Mouse (Mus musculus): ENCODE measurements around the gene Sptbn1.

Sptbn1 gene

GRCm38 (mm10) chr11:30147882-30148281, 120.1 kb downstream of the Sptbn1 start:
- in situ Hi-C loops (cut with MboI; ENCODE audit: low sequenced_read_pairs) = no loop called here

GRCm38 (mm10) chr11:30143090-30143489, 124.9 kb downstream of the Sptbn1 start:
- in situ Hi-C loops (cut with MboI; ENCODE audit: low sequenced_read_pairs) = no loop called here

DNA sequence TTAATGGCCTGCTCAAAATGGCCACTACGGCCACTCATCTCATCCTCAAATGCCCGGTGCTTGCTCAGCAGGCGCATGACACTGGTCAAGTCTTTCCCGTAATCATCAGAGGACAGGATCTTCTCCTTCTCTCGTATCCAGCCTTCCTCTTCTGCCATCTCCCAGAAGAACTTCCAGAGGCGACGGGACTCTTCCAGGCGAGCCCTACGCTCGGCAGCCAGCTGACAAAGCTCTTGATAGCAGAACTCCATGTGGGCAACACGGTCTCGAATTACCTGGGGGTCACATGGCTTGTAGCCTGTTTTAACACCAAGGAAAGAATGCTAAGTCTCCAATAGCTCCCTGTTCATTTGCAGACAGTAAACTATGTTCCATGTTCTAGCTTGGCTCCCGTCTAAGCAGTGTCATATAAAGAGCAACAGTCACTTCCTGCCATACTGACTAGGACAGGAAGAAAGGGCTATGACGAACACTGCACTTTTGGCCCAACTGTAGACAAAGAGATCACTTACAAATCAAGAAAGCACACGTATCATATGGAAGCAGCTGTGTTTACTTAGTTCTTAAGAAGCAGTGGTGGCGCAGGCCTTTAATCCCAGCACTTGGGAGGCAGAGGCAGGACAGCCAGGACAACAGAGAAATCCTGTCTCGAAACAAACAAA, 128.7 kb downstream of the Sptbn1 start:
- in situ Hi-C loops (cut with MboI; ENCODE audit: low sequenced_read_pairs) = no loop called here

DNA sequence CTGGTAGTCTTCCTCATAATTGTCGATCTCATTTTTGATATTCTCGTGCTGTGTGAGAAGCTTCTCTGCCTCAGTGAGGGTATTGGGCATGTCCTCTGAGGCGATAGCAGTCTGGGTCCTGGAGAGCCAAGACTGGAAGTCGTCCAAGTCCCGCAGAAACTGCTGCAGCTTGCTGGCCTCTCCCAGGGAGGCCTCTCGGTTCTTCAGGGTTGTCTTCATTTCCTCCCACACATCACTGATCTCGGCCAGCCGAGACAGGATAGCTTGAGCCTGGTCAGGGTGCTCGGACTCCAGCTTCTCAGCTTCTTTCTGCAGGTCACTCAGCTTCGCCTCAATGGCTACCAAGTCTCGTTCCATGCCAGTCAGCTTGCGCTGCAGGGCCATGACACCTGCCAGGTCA, 130.9 kb downstream of the Sptbn1 start:
- in situ Hi-C loops (cut with MboI; ENCODE audit: low sequenced_read_pairs) = no loop called here

DNA sequence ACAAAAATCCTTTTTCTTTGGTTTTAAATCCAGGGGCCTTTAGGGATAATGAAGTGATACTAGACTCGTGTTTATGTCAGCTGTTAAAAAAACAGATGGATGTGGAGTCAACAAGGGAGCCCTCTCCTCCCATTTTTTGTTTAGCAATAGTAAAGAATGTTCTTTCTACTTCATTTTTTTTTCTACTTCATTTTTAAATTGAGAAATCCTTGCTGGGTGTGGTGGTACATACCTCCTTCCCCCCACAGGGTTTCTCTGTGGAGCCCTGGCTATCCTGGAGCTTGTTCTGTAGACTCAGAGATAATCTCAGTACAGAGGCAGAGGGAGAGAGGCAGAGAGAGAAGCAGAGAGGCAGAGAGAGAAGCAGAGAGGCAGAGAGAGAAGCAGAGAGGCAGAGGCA, 133.9 kb downstream of the Sptbn1 start:
- in situ Hi-C loops (cut with MboI; ENCODE audit: low sequenced_read_pairs) = no loop called here

GRCm38 (mm10) chr11:30132581-30132980, 135.4 kb downstream of the Sptbn1 start:
- in situ Hi-C loops (cut with MboI; ENCODE audit: low sequenced_read_pairs) = no loop called here

- in situ Hi-C loops (cut with MboI; ENCODE audit: low sequenced_read_pairs) = no loop called here
These were observed 136.3 kb downstream of the Sptbn1 start for GRCm38 (mm10) chr11:30131640-30132039.

DNA sequence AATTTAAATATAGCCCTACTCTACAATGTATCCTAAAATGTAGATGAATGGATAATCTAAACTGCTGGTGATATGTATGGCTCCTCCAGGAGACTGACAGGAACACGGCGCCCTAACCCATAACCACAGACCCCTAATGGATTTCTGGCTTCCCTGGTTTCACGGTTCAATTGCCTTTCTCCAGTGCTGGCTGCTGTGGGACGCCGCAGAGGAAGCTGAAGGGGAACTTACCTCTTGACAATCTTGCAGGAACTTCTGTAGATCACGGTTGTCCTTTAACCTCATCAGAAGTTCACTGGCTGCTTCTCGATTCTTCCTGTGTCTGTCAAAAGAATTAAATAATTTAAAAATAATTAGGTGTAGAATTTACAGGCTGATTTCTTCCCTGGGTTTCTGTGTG, 138.6 kb downstream of the Sptbn1 start:
- in situ Hi-C loops (cut with MboI; ENCODE audit: low sequenced_read_pairs) = no loop called here

DNA sequence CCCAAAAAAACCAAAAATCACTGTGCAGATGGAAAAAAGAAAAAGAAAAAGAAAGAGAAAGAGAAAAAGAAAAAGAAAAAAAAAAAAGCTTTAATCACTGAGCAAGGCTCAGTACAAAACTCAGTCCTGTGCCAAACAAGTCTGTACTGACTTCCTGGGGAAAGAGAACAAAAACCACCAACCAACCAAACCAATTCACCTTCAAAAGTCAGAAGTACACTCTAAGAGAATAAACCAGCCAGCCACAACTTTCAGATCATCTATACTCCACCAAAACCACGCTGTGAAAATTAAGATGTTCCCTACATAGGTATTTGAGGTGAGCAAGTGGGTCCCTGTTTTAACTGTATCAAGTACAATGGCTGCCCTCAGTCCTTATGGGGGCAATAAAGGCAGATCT, 141.1 kb downstream of the Sptbn1 start:
- in situ Hi-C loops (cut with MboI; ENCODE audit: low sequenced_read_pairs) = no loop called here

- in situ Hi-C loops (cut with MboI; ENCODE audit: low sequenced_read_pairs) = no loop called here
These were observed 149.9 kb downstream of the Sptbn1 start for GRCm38 (mm10) chr11:30118038-30118437.

DNA sequence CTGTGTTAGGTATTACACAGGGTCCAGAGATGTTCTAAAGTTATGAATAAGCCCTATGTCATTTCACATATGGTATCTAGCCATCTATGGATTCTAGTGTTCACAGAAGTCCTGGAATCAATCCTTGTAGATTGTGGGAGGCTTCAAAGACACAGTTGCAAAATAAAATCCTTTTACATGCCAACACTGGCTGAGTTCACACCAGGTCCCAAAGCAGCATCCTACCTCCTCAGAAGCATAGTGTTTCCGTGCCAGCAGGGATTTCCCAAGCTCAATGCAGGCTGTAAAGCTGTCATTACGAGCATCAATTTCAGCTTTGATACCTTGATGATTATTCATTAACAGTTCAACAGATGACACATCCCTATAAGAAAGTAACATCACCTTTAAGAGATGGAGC, 154.3 kb downstream of the Sptbn1 start:
- in situ Hi-C loops (cut with MboI; ENCODE audit: low sequenced_read_pairs) = no loop called here

GRCm38 (mm10) chr11:30110634-30111033, 157.3 kb downstream of the Sptbn1 start:
- in situ Hi-C loops (cut with MboI; ENCODE audit: low sequenced_read_pairs) = no loop called here

- in situ Hi-C loops (cut with MboI; ENCODE audit: low sequenced_read_pairs) = loop anchor here (10.0 kb wide), 1 partner anchor 121 kb away; no protein-coding TSS in a partner anchor
These were observed 163.8 kb downstream of the Sptbn1 start for GRCm38 (mm10) chr11:30104177-30104576.

GRCm38 (mm10) chr11:30102594-30102993, 165.4 kb downstream of the Sptbn1 start:
- in situ Hi-C loops (cut with MboI; ENCODE audit: low sequenced_read_pairs) = loop anchor here (10.0 kb wide), 1 partner anchor 122 kb away; no protein-coding TSS in a partner anchor

- in situ Hi-C loops (cut with MboI; ENCODE audit: low sequenced_read_pairs) = loop anchor here (10.0 kb wide), 1 partner anchor 123 kb away; no protein-coding TSS in a partner anchor
These were observed 166.2 kb downstream of the Sptbn1 start for GRCm38 (mm10) chr11:30101796-30102195.

DNA sequence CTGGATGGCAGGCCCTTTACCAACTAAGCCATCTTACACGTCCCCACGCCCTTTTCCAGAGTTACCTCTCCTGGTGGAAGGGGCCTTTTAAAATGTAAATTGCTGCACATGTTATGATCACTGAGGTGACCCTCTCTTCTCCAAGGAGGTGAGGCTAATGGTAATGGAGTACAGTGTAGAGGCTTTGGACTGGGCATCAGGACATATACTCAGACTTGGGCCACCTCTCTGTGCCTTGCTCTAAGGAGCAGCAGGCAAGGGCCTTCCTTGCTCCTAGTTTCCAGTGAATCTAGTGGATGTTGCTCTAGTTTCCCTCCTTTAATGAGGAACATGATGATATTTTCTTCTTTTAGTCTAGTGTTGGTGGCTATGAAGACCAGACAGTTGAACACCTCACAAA, 166.8 kb downstream of the Sptbn1 start:
- in situ Hi-C loops (cut with MboI; ENCODE audit: low sequenced_read_pairs) = loop anchor here (10.0 kb wide), 1 partner anchor 124 kb away; no protein-coding TSS in a partner anchor

DNA sequence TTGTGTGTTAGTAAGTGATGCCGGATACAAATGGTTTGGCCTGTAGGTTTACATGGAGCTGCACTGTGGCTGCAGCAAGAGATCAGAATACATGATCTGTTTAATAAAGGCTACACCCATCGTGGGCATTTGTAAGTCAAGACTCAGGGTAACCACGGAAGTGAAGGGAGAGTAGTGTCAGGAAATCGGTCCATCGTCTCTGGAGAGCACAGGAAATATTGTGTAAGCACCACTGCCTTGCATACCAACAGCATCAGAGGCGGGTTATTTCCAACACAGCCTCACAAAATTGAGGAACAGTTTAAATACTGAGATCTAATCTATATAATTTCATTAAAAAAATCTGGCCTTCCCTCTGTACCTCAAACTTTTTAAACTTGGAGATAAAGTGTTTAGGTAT, 168.1 kb downstream of the Sptbn1 start:
- in situ Hi-C loops (cut with MboI; ENCODE audit: low sequenced_read_pairs) = loop anchor here (10.0 kb wide), 1 partner anchor 125 kb away; no protein-coding TSS in a partner anchor

GRCm38 (mm10) chr11:30095212-30095773, 172.7 kb downstream of the Sptbn1 start:
- in situ Hi-C loops (cut with MboI; ENCODE audit: low sequenced_read_pairs) = no loop called here

- in situ Hi-C loops (cut with MboI; ENCODE audit: low sequenced_read_pairs) = no loop called here
These were observed 176.1 kb downstream of the Sptbn1 start for GRCm38 (mm10) chr11:30091892-30092291.

GRCm38 (mm10) chr11:30085114-30085513, 182.9 kb downstream of the Sptbn1 start:
- in situ Hi-C loops (cut with MboI; ENCODE audit: low sequenced_read_pairs) = no loop called here

DNA sequence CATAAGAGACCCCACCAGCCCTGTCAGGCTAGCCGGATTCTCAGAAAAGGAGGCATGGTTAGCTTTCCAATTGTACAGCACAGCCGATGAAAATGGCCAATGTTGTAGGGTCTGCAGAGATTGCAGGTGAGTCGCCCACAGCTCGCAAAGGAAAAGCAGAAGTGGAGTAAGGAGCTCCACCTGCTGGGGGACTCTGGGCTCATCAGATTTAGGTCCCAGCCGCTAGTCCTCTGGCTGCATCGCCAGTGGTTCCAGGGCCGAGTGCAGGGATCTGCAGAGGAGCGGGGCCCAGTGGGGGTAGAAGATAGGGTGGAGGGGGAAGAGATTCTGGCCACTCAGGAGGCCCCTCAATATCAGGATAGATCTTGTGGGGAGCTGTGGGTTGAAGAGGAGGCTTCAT, 210.7 kb downstream of the Sptbn1 start:
- in situ Hi-C loops (cut with MboI; ENCODE audit: low sequenced_read_pairs) = loop anchor here (25.0 kb wide), 1 partner anchor 345 kb away; no protein-coding TSS in a partner anchor
